Mouse (Mus musculus) CH12.LX (cell line): ENCODE data around the gene Srd5a2.

Source experiments
- CHD1 ChIP-seq: IDR thresholded peaks from 2 replicates; pipeline ENCODE4 v1.6.1; 2012; ENCODE audit warnings: low read depth, low read length, improper control_type of control experiment, inconsistent platforms
- CTCF ChIP-seq, 2 experiments: IDR thresholded peaks in 1 of 2; conservative IDR thresholded peaks in 1 of 2; 2 replicates each; pipeline ENCODE4 v1.5.1; 2011 to 2012; ENCODE audit warnings: low read depth in 2 of 2, low read length in 2 of 2, improper control_type of control experiment in 1 of 2, inconsistent platforms in 1 of 2, mild to moderate bottlenecking in 1 of 2, moderate library complexity in 1 of 2
- HCFC1 ChIP-seq: IDR thresholded peaks from 2 replicates; pipeline ENCODE4 v1.6.1; 2012; ENCODE audit warnings: low read depth, mild to moderate bottlenecking, inconsistent platforms, low read length, improper control_type of control experiment
- KAT2A ChIP-seq: IDR thresholded peaks from 2 replicates; pipeline ENCODE4 v1.6.1; 2012; ENCODE audit warnings: low read length, improper control_type of control experiment, inconsistent platforms; ENCODE audit not compliant: insufficient replicate concordance
- POLR2A ChIP-seq: IDR thresholded peaks from 2 replicates; pipeline ENCODE4 v1.6.1; 2011; ENCODE audit warnings: low read depth, mild to moderate bottlenecking, improper control_type of control experiment, low read length

- TF ChIP-seq CTCF (conservative IDR thresholded peaks at IDR 0.05 in 1 of 2, IDR thresholded peaks at IDR 0.05 in 1 of 2; ENCODE audit: low read depth in 2 of 2, low read length in 2 of 2): no peak
- no peak for TF ChIP-seq HCFC1
- TF ChIP-seq KAT2A: no peak
- TF ChIP-seq POLR2A: no peak
- TF ChIP-seq CHD1: no peak
These were observed 32.4 kb upstream of the Srd5a2 start for GRCm38 (mm10) chr17:74080076-74080615.
